ENCODE assay signal across 25 mouse cellular contexts in the genomic region with DNA sequence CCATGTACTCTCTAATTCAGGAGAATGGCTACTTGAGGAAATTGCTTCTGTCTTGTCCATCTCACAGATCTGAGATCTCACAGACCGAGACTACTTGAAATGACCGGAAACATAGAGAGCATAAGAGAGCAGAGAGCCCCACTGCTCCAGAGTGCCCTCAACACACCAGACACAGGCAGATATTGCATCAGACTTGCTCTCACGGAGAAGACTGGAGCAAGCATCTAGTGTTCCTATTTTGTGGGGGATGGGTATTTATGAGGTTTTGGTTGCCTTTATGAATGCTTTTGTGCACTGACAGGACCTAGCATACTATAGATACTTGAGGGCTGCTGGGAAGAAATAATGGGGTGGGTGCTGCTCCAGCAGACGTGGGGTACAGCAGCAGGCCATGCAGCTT. TPM values are rescaled to one million over a fixed set of nuclear protein-coding genes. Genes with fewer than 3 reads are reported as not detected.
DNase-seq lines count a peak whose midpoint lies in the region; ATAC-seq lines count a peak whose summit lies in the region.
"Had no signal": no experiment of that assay in that cellular context is flagged by ENCODE, and none has a peak within 500 bp of the region (broad histone marks: within the 10 kb centered on the region; RNA-seq: fewer than 3 reads in every experiment).

No protein-coding gene starts in this region.

- peak; percentile 51 for DNase-seq in heart, adult 11 months
- DNase-seq in heart, adult 8-10 months (ENCODE audit: low spot score): no peak
- peak; percentile 60 for DNase-seq in midbrain, embryonic 11.5 days (ENCODE audit: low spot score, missing footprints)
- no peak for DNase-seq in yolk sac, embryonic 10.5 days (ENCODE audit: low spot score)
- no peak for DNase-seq in urinary bladder, postnatal 14 days (ENCODE audit: low spot score)
- DNase-seq: adrenal gland, postnatal 14 days; cerebellum, adult 18-20 months; cerebellum, adult 9-11 months; cerebellum, postnatal 36 days; gastrocnemius, adult 2 months; gastrocnemius, postnatal 25 days; heart, adult 18-20 months had no signal

- H3K27me3 ChIP-seq in midbrain, embryonic 11.5 days (ENCODE audit: control insufficient read depth, insufficient read depth, low read length): no peaks in the 10 kb centered on the region
- no peaks in the 10 kb centered on the region for H3K27me3 ChIP-seq in midbrain, embryonic 13.5 days
- H3K27me3 ChIP-seq: heart, embryonic 15.5 days had no signal

- no peak for ATAC-seq in midbrain, embryonic 11.5 days (ENCODE audit: low FRiP score)
- no peak for ATAC-seq in midbrain, embryonic 13.5 days
- ATAC-seq in monocyte, adult 5-6 weeks (replicated peaks; ENCODE audit: insufficient number of reproducible peaks, low FRiP score, low TSS enrichment, poor library complexity, severe bottlenecking): 0 out of 2 replicates have a peak, but pooled peaks have one; percentile 48
- ATAC-seq: activated CD4-positive, CD25-positive, alpha-beta regulatory T cell, adult 4 months; forebrain, embryonic 14.5 days; Patski had no signal

- no peak overlapping the region for H3K4me2 ChIP-seq in midbrain, embryonic 11.5 days
- H3K4me2 ChIP-seq in midbrain, embryonic 13.5 days (replicated peaks): no peak overlapping the region
- H3K4me2 ChIP-seq: heart, embryonic 11.5 days; heart, embryonic 15.5 days; hindbrain, embryonic 14.5 days had no signal

- WGBS in midbrain, embryonic 11.5 days: 87% methylated on average over 4 of the region's 4 CpGs
- WGBS in midbrain, embryonic 13.5 days: 85% methylated on average over 4 of the region's 4 CpGs

- no peak overlapping the region for H3K27ac ChIP-seq in midbrain, embryonic 11.5 days (ENCODE audit: low read depth, low read length)
- no peak overlapping the region for H3K27ac ChIP-seq in midbrain, embryonic 13.5 days
- H3K27ac ChIP-seq: embryonic facial prominence, embryonic 10.5 days; gastrocnemius, adult 2 months; heart, embryonic 15.5 days; hindbrain, embryonic 10.5 days; hindbrain, embryonic 14.5 days had no signal

- no peaks in the 10 kb centered on the region for H3K4me1 ChIP-seq in midbrain, embryonic 11.5 days (ENCODE audit: control insufficient read depth, insufficient read depth, low read length)
- H3K4me1 ChIP-seq in midbrain, embryonic 13.5 days (replicated peaks): no peaks in the 10 kb centered on the region
- H3K4me1 ChIP-seq: embryonic facial prominence, embryonic 10.5 days; heart, embryonic 15.5 days; hindbrain, embryonic 10.5 days had no signal

- H3K4me3 ChIP-seq in midbrain, embryonic 11.5 days (ENCODE audit: low read depth, low read length): no peak overlapping the region
- no peak overlapping the region for H3K4me3 ChIP-seq in midbrain, embryonic 13.5 days (replicated peaks)
- H3K4me3 ChIP-seq: embryonic facial prominence, embryonic 10.5 days; gastrocnemius, adult 2 months; heart, embryonic 15.5 days; hindbrain, embryonic 10.5 days had no signal

- H3K9me3 ChIP-seq in midbrain, embryonic 11.5 days (ENCODE audit: control insufficient read depth, low read length): no peaks in the 10 kb centered on the region
- H3K9me3 ChIP-seq in midbrain, embryonic 13.5 days: no peaks in the 10 kb centered on the region
- H3K9me3 ChIP-seq: embryonic facial prominence, embryonic 10.5 days; heart, embryonic 15.5 days; hindbrain, embryonic 10.5 days had no signal

- no peak overlapping the region for H3K9ac ChIP-seq in midbrain, embryonic 11.5 days (ENCODE audit: low read length)
- no peak overlapping the region for H3K9ac ChIP-seq in midbrain, embryonic 13.5 days (replicated peaks)
- H3K9ac ChIP-seq: heart, embryonic 15.5 days; hindbrain, embryonic 14.5 days had no signal

- H3K36me3 ChIP-seq in midbrain, embryonic 11.5 days (ENCODE audit: control insufficient read depth, insufficient read depth, low read length): no peaks in the 10 kb centered on the region
- H3K36me3 ChIP-seq in midbrain, embryonic 13.5 days: no peaks in the 10 kb centered on the region
- H3K36me3 ChIP-seq: embryonic facial prominence, embryonic 10.5 days; heart, embryonic 15.5 days; hindbrain, embryonic 10.5 days had no signal

RNA-seq across cellular contexts. Expression of a gene that starts 7.3 kb away (rescaled TPM):
- 1 to 10 TPM in 2 of 4 experiments, under 1 TPM in 2; 0.47 to 1.3 (median 0.97) TPM for total RNA-seq in heart, adult 8-10 months (2022)
- polyA plus RNA-seq in midbrain, embryonic 11.5 days (2014; fragmentation: Nextera tagmentation; extraction: Ambion mirVana): 1.6 and 2.3 TPM in 2 replicates
- 1.4 and 1.8 TPM in 2 replicates for polyA plus RNA-seq in midbrain, embryonic 13.5 days (2015; fragmentation: Nextera tagmentation; extraction: Ambion mirVana)
- total RNA-seq in monocyte, adult 5-6 weeks (2017): 63.3 to 72.4 TPM (median 72.1 TPM) in 3 replicates
- polyA plus RNA-seq: C2C12, Patski had no signal

RNA-seq across cellular contexts. Expression of a gene that starts 20.6 kb away (rescaled TPM):
- not detected for total RNA-seq in heart, adult 8-10 months (2022)
- polyA plus RNA-seq in midbrain, embryonic 11.5 days (2014; fragmentation: Nextera tagmentation; extraction: Ambion mirVana): 0.05 TPM in 1 of 2 replicates, not detected in the other
- not detected in 2 replicates for polyA plus RNA-seq in midbrain, embryonic 13.5 days (2015; fragmentation: Nextera tagmentation; extraction: Ambion mirVana)
- total RNA-seq in monocyte, adult 5-6 weeks (2017): 2.0 to 2.3 TPM in 2 of 3 replicates, not detected in the other
- total RNA-seq: adrenal gland, adult 18-20 months; adrenal gland, postnatal 14 days; heart, postnatal 25 days had no signal
- polyA plus RNA-seq: C2C12; forebrain, embryonic 14.5 days; heart, embryonic 11.5 days; Patski had no signal

Comparison
In these comparisons a context has a peak if more than half of its experiments do, and no peak if none do; other contexts are left out.
1. DNase-seq: peak in heart, adult 11 months (single experiment) and midbrain, embryonic 11.5 days (single experiment); none in heart, adult 8-10 months (single experiment), yolk sac, embryonic 10.5 days (single experiment) and urinary bladder, postnatal 14 days (single experiment).
2. RNA of a gene that starts 7.3 kb away (total RNA-seq): 63.3 to 72.4 TPM in monocyte, adult 5-6 weeks; 0.47 to 1.3 TPM in heart, adult 8-10 months; every median in the first group is over 10 times any median in the second.